Mouse (Mus musculus) midbrain, postnatal 0 days (tissue): ENCODE measurements around the gene Ak4. TPM values are rescaled to one million over a fixed set of nuclear protein-coding genes. Genes with fewer than 3 reads are reported as not detected.

Source experiments
- ATAC-seq: fragments of 200-750 bp; cut with Nextera tagmentation; 2 replicates; pipeline ENCODE4 v1.8.0; 2017; ENCODE audit warnings: moderate number of reproducible peaks, mild to moderate bottlenecking, moderate TSS enrichment, moderate library complexity; ENCODE audit not compliant: low FRiP score
- DNase-seq: peaks from one replicate; pipeline ENCODE4 v3.0.0-alpha.2; 2015; ENCODE audit warnings: low spot score
- H3K27ac ChIP-seq: fragments of 300-500 bp; sonication (generic); 2 replicates; pipeline ENCODE4 v1.5.1; 2014; ENCODE audit warnings: low read depth, mild to moderate bottlenecking, low read length, mixed read lengths
- H3K27me3 ChIP-seq: fragments of 300-500 bp; sonication (generic); 2 replicates; pipeline ENCODE4 v1.6.1; 2014; ENCODE audit warnings: low read length, control low read depth, mixed read lengths; ENCODE audit not compliant: insufficient read depth
- H3K36me3 ChIP-seq: fragments of 300-500 bp; sonication (generic); 2 replicates; pipeline ENCODE4 v1.6.1; 2014; ENCODE audit warnings: low read length, control low read depth, mixed read lengths; ENCODE audit not compliant: insufficient read depth
- H3K4me1 ChIP-seq: fragments of 300-500 bp; sonication (generic); 2 replicates; pipeline ENCODE4 v1.6.1; 2014; ENCODE audit warnings: mild to moderate bottlenecking, control low read depth, antibody characterized with exemption, low read length, mixed read lengths; ENCODE audit not compliant: insufficient read depth
- H3K4me2 ChIP-seq: fragments of 300-500 bp; sonication (generic); 2 replicates; pipeline ENCODE4 v1.6.1; 2014; ENCODE audit warnings: low read depth, mild to moderate bottlenecking, low read length, mixed read lengths; ENCODE audit not compliant: poor library complexity, severe bottlenecking
- H3K4me3 ChIP-seq: fragments of 300-500 bp; sonication (generic); 2 replicates; pipeline ENCODE4 v1.5.1; 2014; ENCODE audit warnings: low read depth, mild to moderate bottlenecking, low read length, moderate library complexity
- H3K9ac ChIP-seq: fragments of 300-500 bp; sonication (generic); replicated peaks from 2 replicates; pipeline ENCODE4 v1.6.1; 2014; ENCODE audit warnings: mild to moderate bottlenecking, low read length, moderate library complexity, mixed read lengths; ENCODE audit not compliant: poor library complexity, severe bottlenecking
- H3K9me3 ChIP-seq: fragments of 300-500 bp; sonication (generic); 2 replicates; pipeline ENCODE4 v1.6.1; 2016; ENCODE audit warnings: low read length, control low read depth
- CTCF ChIP-seq: IDR thresholded peaks from 2 replicates; pipeline ENCODE4 v1.5.1; 2016; ENCODE audit warnings: antibody characterized with exemption, mild to moderate bottlenecking
- WGBS: fragments of 180-500 bp; shearing (Covaris S2); extraction: QIAGEN DNeasy Blood & Tissue Kit; methylation state at CpG from one replicate; pipeline ENCODE4 v1.1.7; 2014; 5-methylcytosine and 5-hydroxymethylcytosine counted together
- polyA plus RNA-seq: library from polyadenylated mRNA; unstranded; fragments of >200 nt; fragmentation: Nextera tagmentation; extraction: Ambion mirVana; gene quantifications from 2 replicates; pipeline ENCODE4 v1.2.1, GENCODE M21; 2015
- total RNA-seq: library from RNA; depleted of rRNA; stranded (reverse); fragments of >200 nt; gene quantifications from 2 replicates; pipeline ENCODE4 v1.2.3, GENCODE M21; 2014

The Ak4 gene
- total and polyA plus RNA-seq, 2 experiments from 2014 or later: 5.0 to 11.8 TPM

DNA sequence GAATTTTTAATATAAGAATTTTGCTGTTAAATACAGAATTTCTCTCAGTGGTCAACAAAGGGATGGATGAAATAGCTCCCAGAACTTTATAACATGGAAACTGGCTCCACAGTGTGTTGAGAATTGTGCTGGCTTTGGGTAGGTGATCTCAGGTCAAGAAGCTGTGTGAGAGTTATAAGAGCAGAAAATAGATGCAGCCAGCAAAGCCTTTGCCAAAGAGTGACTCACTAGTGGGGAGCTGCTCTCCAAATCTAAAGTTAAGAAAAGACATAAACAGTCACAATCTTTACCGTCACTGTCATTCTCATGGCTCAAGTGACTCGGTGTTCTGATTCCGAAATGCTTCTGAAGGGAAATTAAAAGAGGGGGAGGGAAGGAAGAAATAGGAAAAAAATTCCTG is 53.7 kb downstream of the Ak4 start:
- Histone ChIP-seq H3K4me1 (no peaks in the 10 kb centered on the region), H3K9ac (no peak overlapping the region), H3K36me3 (no peaks in the 10 kb centered on the region), H3K27ac (no peak overlapping the region), H3K27me3 (no peaks in the 10 kb centered on the region), H3K4me2 (no peak overlapping the region), H3K9me3 (no peaks in the 10 kb centered on the region), H3K4me3 (no peak overlapping the region)
- WGBS: 96% methylated on average over 3 of the region's 3 CpGs
- ATAC-seq: no peak
- no peak for TF ChIP-seq CTCF
- no peak for DNase-seq

- WGBS: 83% methylated on average over 8 of the region's 8 CpGs
- Histone ChIP-seq H3K36me3 (no peaks in the 10 kb centered on the region), H3K9ac (no peak overlapping the region), H3K4me2 (no peak overlapping the region), H3K9me3 (no peaks in the 10 kb centered on the region), H3K4me3 (no peak overlapping the region), H3K27ac (no peak overlapping the region), H3K4me1 (no peaks in the 10 kb centered on the region), H3K27me3 (no peaks in the 10 kb centered on the region)
- DNase-seq (peak; percentile 30), ATAC-seq (no peak)
- no peak for TF ChIP-seq CTCF
Observed at GRCm38 (mm10) chr4:101490320-101490917, 71.3 kb downstream of the Ak4 start.

DNA sequence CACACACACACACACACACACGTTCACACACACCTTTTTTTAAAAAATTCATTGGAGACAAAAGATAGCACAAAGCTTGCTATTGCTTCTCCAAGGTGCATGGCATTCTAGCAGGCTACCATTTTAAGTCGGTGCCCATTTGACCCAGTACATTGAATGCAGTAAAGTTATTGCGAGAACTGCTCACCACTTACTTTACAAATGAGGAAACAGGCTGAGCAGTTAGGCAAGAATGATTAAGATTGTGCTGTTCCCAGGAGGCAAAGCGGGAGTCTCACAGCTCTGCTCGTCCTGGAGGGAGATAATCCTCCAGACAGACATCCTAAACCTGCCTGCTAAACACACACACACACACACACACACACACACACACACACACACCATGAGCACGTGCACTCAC is 72.6 kb downstream of the Ak4 start:
- no peaks in the 10 kb centered on the region for H3K4me1 ChIP-seq
- H3K9me3 ChIP-seq: no peaks in the 10 kb centered on the region
- H3K9ac ChIP-seq: no peak overlapping the region
- no peak overlapping the region for H3K4me2 ChIP-seq
- no peak overlapping the region for H3K4me3 ChIP-seq
- no peaks in the 10 kb centered on the region for H3K36me3 ChIP-seq
- no peak for TF ChIP-seq CTCF
- no peak for DNase-seq
- WGBS: 64% methylated on average over 6 of the region's 6 CpGs
- ATAC-seq: no peak
- no peaks in the 10 kb centered on the region for H3K27me3 ChIP-seq
- H3K27ac ChIP-seq: no peak overlapping the region

DNA sequence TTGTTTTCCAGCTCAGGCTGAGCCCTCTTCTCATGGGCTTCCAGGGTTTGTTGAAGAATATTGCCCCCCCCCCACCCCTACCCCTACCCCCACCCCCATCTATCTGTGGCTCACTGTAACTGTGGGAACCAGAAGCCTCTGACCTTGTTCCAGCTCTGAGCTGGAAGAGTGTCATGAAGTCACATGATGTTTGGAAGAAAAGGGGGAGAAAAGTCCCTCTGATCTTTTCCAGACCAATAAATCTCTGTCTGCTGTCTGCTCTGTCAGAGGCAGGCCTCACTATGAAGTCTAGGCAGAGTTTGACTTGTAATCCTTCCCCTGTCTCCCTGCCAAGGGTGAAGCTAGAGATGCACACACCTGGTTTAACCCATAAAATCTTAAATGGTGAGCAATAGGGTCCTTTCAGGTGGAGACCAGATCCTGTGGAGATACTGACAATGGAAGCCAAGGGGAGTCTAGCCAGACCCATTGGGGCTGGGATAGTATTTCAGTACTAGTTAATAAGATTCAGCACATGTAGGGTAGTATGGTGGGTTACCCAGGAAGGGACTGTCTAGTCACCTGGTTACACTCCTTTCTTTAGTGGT is 74.6 kb downstream of the Ak4 start:
- Histone ChIP-seq H3K4me3 (no peak overlapping the region), H3K4me1 (no peaks in the 10 kb centered on the region), H3K27ac (no peak overlapping the region), H3K27me3 (no peaks in the 10 kb centered on the region), H3K9me3 (no peaks in the 10 kb centered on the region), H3K9ac (no peak overlapping the region), H3K4me2 (no peak overlapping the region), H3K36me3 (no peaks in the 10 kb centered on the region)
- DNase-seq (peak; percentile 23), ATAC-seq (no peak)
- no peak for TF ChIP-seq CTCF

GRCm38 (mm10) chr4:101496188-101496533 is 77.1 kb downstream of the Ak4 start:
- peak; percentile 25 for DNase-seq
- Histone ChIP-seq H3K9me3 (no peaks in the 10 kb centered on the region), H3K4me1 (no peaks in the 10 kb centered on the region), H3K4me3 (peak overlapping the region; percentile 65), H3K36me3 (no peaks in the 10 kb centered on the region), H3K27ac (peak overlapping the region; percentile 21), H3K4me2 (peak overlapping the region; percentile 72), H3K9ac (peak overlapping the region; percentile 66), H3K27me3 (no peaks in the 10 kb centered on the region)
- ATAC-seq: peak; percentile 72
- no peak for TF ChIP-seq CTCF
- 2% methylated on average over 28 of the region's 28 CpGs for whole genome bisulfite sequencing

DNA sequence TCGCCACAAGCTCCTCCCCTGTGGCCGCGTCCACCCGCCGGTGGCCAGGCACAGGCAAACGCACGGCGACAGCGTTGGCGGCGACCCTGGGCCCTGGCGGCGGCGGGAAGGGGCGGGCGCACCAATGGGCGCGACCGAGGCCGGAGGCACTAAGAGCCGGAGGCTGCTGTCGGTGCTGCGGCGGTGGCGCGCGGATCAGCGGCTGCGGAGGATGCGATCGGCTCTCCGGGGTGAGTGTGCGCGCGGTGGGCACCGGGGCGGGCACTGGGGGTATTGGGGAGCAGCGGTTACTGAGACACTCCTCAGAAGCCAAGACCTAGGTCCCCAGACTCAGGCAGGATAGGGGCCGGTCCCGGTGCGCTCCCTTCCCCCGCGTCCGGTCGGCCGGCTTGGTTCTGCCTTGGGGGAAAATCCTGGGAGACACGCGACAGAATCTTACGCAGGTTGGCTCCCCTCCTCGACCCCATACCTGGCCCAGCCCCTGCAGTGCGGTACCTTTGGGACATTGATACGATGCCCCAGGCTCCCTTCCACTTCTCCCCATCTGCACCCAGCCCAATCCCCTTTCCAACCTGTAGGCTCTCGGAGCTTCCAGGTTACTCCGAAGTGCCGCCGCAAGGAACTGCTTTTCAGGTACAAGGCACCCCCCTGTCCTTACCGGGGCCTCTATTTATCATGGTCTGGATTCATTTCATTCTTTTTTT is 77.6 kb downstream of the Ak4 start, which contains the start of gene Dnajc6:
TSS of gene Dnajc6 (plus strand) at position 115 of the 704 bp plus-strand sequence.
- TF ChIP-seq CTCF: no peak

More for the DNA sequence above, 77.6 kb downstream of the Ak4 start, which contains the start of gene Dnajc6:
- Histone ChIP-seq H3K9ac (peak within 1 kb of the TSS; percentile 66), H3K27me3 (no peaks in the 10 kb centered on the region), H3K4me1 (no peaks in the 10 kb centered on the region), H3K36me3 (no peaks in the 10 kb centered on the region), H3K4me3 (peak within 1 kb of the TSS; percentile 65), H3K27ac (peak within 1 kb of the TSS; percentile 63), H3K4me2 (peak within 1 kb of the TSS; percentile 72), H3K9me3 (no peaks in the 10 kb centered on the region)
- WGBS: under 1% methylated on average over 53 of the region's 57 CpGs
- peak; percentile 42 for DNase-seq
- ATAC-seq: peak; percentile 75
